Mouse (Mus musculus) right cerebral cortex, postnatal 10 days (tissue): Measurements from ENCODE around the gene Kdm4b.

Experiments
- DNase-seq, 2 experiments: peaks; one replicate each; pipeline ENCODE4 v3.0.0; 2021; ENCODE audit warnings: low spot score in 2 of 2

Gene Kdm4b

DNA sequence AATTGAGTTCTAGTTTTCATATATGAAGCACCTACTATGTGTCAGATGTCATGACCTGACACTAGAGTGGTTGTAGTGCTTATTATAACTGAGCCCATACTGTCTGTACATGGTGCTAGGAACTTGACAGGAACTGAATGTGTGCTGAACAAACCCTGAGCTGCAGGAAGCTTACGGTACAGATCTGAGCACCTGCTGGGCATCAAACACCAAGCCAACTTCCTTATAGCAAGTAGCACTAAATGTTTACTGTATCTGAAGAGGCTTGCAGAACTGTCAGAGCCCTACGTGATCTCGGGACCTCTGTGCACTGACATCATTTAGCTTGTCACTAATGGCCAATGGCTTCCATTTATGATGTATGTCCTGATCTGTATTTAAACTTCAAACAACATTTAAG, 105.7 kb downstream of the Kdm4b start:
- no peak for DNase-seq

DNA sequence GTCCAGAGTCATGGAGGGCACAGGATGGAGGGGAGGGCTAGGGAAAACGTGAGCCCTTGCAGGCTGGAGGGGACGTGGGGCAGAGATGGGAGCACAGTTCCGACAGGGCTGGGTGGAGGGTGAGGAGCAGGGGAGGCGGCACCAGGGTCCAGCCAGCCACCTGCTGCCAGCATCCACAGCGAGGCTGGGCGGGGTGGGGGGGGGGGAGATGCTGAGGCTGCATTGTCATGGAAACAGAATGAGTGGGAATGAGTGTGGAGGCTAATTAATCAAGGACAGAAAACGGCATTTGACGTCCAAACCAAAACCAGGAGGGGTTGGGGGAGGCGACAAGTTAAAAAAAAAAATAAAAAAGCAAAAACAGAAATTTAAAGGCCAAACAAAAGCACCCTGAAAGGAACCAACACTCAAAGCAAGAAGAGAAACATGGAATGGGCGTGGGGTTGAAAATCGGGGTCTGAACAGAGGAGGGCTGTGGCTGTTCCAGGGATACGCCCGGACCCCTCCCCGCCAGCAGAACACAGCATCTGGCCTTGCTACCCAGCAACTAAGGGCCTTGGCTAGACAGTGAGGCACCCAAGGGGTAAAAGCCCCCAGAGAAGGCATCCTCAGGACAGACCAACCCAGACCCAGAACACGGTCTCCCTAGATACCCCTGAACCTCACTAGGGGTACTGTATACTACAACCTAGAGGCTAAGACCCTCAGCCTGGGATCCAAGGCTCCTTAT, 114.0 kb downstream of the Kdm4b start:
- DNase-seq, result no peak

DNA sequence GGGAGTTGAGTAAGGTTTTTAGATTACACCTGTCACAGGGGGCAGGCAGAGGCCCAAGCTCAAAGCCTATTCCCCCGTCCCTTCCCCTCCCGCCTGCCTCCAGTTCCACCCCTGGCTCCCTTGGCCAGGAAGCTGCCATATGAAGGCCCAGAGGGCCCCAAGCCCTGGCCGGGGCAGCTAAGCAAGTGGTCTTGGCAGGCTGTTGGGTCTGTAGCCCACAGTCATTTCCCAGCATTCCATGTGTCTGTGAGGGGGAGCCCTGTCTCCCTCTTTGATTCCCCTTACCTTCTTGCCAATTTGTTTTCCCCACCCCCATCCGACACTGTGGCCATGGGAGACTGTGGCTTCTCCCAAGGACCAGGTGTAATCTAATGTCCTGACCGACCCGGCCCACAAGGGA, 116.5 kb downstream of the Kdm4b start:
- no peak for DNase-seq

DNA sequence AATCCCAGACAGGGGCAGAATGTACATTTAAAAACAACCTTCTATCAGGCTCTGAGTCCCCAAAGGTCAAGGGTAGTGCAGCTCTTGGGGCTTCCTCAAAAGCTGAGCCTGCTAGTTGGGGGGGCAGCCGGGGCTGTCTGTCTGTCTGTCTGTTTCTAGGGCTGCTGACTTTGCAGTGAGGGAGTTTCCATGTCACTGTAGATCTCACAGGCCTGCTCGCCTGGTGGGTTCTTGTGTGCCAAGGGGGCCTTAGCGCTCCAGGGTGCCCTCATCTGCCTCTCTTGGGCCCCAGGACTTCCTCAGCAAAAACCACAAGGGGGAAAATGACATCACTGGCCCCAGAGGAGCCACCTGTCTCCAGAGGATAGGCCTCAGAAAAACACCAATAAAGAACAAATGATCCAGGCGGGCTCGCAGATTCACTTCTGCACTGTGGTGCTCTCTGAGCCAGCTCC, 117.5 kb downstream of the Kdm4b start:
- no peak for DNase-seq

DNA sequence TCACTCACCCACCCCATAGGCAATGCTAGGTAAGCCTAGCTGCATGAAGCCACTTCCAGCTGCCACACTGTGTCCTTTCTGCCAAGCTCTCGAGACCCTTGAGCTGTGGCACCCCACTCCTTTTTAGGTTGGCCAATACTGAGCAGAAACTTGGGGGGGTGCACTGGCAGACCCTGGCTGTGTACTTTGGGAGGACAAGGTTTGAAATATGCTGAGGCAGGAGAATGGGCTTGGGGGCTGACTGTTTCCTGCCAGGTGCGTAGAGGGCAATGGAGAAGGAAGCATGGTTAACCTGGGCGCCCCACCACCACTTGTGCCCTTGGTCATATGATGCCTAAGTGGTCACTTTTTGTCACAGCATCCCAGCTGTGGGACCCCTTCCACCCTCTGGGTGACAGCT, 118.9 kb downstream of the Kdm4b start:
- no peak for DNase-seq

DNA sequence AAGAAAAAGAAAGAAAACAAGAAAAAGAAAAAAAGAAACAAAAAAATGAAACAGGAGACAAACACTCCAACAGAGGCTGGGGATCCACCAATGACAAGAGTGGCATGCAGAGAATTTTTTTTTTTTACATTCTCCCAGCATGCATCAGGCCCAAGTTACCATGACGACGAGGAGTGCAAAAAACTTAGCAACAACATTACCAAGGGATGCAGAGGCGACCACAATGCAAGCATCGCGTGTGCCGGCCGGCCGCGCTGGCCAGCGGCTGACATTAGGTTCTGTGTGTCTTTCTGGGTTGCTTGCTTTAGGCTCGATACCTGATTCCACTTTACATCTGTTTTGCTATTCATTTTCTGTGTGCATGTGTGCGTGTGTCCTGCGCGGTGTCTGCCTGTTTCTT, 119.5 kb downstream of the Kdm4b start:
- peak; percentile 66 to 84 for DNase-seq

DNA sequence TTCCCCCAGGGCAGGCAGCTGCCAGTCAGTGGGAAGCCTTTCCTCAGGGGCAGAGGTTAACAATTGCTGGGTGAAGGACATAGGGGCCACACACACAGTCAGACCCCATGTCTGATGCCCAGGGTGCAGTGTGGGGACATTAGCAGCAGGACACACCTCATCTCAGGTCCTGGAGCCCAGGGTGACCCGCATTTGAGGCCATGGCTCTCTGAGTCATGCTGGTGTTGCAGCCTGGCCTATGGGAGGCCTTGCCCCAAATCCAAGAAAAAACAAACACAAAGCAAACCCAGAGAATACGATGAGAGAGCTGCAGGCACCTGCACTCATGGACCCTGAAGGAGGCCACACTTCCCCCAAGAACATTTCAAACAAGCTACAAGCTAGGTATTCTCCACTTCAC, 121.9 kb downstream of the Kdm4b start:
- no peak for DNase-seq
